Mouse (Mus musculus) limb, embryonic 14.5 days (tissue): ENCODE measurements at regions not wholly inside any gene's neighbourhood (a gene's known extent, or its start where the extent isn't known, plus 50 kb on each side); places are given as distances from the start of the nearest gene placed in this dataset.

Source experiments
- ATAC-seq: fragments of 200-750 bp; cut with Nextera tagmentation; 2 replicates; pipeline ENCODE4 v1.8.0; 2017; ENCODE audit warnings: low read depth, moderate number of reproducible peaks, moderate TSS enrichment; ENCODE audit not compliant: low FRiP score
- DNase-seq: peaks from one replicate; pipeline ENCODE4 v3.0.0-alpha.2; 2015; ENCODE audit warnings: low spot score
- H3K27ac ChIP-seq: fragments of 300-500 bp; sonication (generic); replicated peaks from 2 replicates; pipeline ENCODE4 v1.5.1; 2014; ENCODE audit warnings: low read depth, mild to moderate bottlenecking, low read length, moderate library complexity, mixed read lengths
- H3K27me3 ChIP-seq: fragments of 300-500 bp; sonication (generic); 2 replicates; pipeline ENCODE4 v1.6.1; 2014; ENCODE audit warnings: low read length, mixed read lengths; ENCODE audit not compliant: control insufficient read depth, insufficient read depth
- H3K36me3 ChIP-seq: fragments of 300-500 bp; sonication (generic); 2 replicates; pipeline ENCODE4 v1.6.1; 2014; ENCODE audit warnings: mild to moderate bottlenecking, low read length, moderate library complexity, mixed read lengths; ENCODE audit not compliant: control insufficient read depth, insufficient read depth
- H3K4me1 ChIP-seq: fragments of 300-500 bp; sonication (generic); 2 replicates; pipeline ENCODE4 v1.6.1; 2014; ENCODE audit warnings: antibody characterized with exemption, low read length, mixed read lengths; ENCODE audit not compliant: control insufficient read depth, insufficient read depth
- H3K4me2 ChIP-seq: fragments of 300-500 bp; sonication (generic); replicated peaks from 2 replicates; pipeline ENCODE4 v1.6.1; 2014; ENCODE audit warnings: low read depth, mild to moderate bottlenecking, low read length, moderate library complexity; ENCODE audit not compliant: severe bottlenecking
- H3K4me3 ChIP-seq: fragments of 300-500 bp; sonication (generic); replicated peaks from 2 replicates; pipeline ENCODE4 v1.5.1; 2014; ENCODE audit warnings: low read length
- H3K9ac ChIP-seq: fragments of 300-500 bp; sonication (generic); 2 replicates; pipeline ENCODE4 v1.6.1; 2014; ENCODE audit warnings: mild to moderate bottlenecking, low read depth, low read length, moderate library complexity; ENCODE audit not compliant: severe bottlenecking
- H3K9me3 ChIP-seq: fragments of 300-500 bp; sonication (generic); 2 replicates; pipeline ENCODE4 v1.6.1; 2016; ENCODE audit warnings: low read length; ENCODE audit not compliant: control insufficient read depth
- POLR2A ChIP-seq: fragments of 200-500 bp; IDR thresholded peaks from 2 replicates; pipeline ENCODE4 v1.8.0; 2012; ENCODE audit warnings: inconsistent platforms, mild to moderate bottlenecking, moderate library complexity, borderline replicate concordance; ENCODE audit not compliant: insufficient read depth, insufficient read length; ENCODE audit errors: extremely low read depth
- WGBS: fragments of 180-500 bp; shearing (Covaris S2); extraction: QIAGEN DNeasy Blood & Tissue Kit; methylation state at CpG from one replicate; pipeline ENCODE4 v1.1.7; 2014; 5-methylcytosine and 5-hydroxymethylcytosine counted together

DNA sequence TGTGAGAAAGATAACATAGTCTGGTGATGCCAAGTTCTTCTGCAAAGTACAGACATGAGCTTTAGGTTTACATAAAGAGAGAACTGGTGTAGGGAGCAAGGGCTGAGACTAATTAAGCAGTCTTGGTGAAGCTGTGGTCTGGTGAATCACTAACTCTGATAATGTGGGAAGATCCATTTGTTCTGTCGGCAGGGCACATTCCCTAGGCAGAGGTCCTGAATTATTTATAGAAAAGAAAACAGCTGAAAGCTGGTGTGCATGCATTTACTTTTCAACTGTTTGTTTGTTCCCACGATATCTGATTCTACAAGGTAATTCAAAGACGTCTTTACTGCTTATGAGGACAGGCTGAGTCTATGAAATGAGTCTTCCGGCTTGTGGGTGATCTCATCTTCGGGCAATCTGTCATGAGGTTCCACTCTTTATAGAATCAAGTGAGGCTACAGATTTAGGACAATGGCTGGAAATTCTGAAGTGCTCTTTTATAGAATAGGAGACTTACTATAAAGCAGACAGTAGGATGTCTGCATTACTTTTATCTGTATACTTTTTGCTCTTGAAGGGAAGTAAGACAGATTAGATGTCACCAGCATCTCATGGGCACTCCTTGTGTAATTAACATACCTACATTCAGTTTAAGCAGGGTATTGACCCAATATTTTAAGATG is 221.6 kb upstream of the Lama2 start:
- no peak overlapping the region for H3K4me2 ChIP-seq
- H3K4me3 ChIP-seq = no peak overlapping the region
- H3K36me3 ChIP-seq = no peaks in the 10 kb centered on the region
- DNase-seq (no peak), ATAC-seq (no peak)
- H3K4me1 ChIP-seq = no peaks in the 10 kb centered on the region
- WGBS = 87% methylated on average over 5 of the region's 5 CpGs
- H3K27ac ChIP-seq = no peak overlapping the region
- H3K27me3 ChIP-seq = no peaks in the 10 kb centered on the region
- TF ChIP-seq POLR2A = no peak
- H3K9me3 ChIP-seq = no peaks in the 10 kb centered on the region
- no peak overlapping the region for H3K9ac ChIP-seq

DNA sequence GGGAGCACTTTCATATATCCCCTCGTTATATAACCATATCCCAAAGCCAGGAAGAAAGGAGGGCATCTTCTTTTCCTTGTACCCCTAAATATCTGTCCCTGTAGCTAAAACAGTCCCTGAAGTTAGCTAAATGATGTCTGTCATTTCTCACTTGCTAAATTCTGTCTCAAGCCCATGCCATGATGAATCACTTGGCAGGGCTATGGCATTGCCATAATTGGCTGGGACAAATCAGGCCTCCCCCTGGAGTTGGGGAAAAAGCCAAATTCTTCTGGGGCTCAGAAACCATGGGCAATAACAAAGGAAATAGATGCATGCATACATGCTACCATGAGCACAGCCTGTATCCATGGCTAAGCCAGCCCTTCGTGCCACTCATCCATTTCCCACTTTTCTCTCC is 223.5 kb upstream of the Lama2 start:
- Histone ChIP-seq H3K9ac (no peak overlapping the region), H3K27me3 (no peaks in the 10 kb centered on the region), H3K36me3 (no peaks in the 10 kb centered on the region), H3K4me2 (no peak overlapping the region), H3K27ac (no peak overlapping the region), H3K4me1 (no peaks in the 10 kb centered on the region), H3K4me3 (no peak overlapping the region), H3K9me3 (no peaks in the 10 kb centered on the region)
- WGBS = 87% methylated on average over 2 of the region's 2 CpGs
- ATAC-seq (no peak), DNase-seq (no peak)
- TF ChIP-seq POLR2A = no peak

- Histone ChIP-seq H3K36me3 (no peaks in the 10 kb centered on the region), H3K4me3 (no peak overlapping the region), H3K4me1 (no peaks in the 10 kb centered on the region), H3K27me3 (no peaks in the 10 kb centered on the region), H3K9me3 (no peaks in the 10 kb centered on the region), H3K27ac (no peak overlapping the region), H3K4me2 (no peak overlapping the region), H3K9ac (no peak overlapping the region)
- no peak for TF ChIP-seq POLR2A
- 68% methylated on average over 2 of the region's 2 CpGs for WGBS
- no peak for DNase-seq
- no peak for ATAC-seq
These were observed 211.0 kb upstream of the Ptprk start for GRCm38 (mm10) chr10:27863625-27864024.

DNA sequence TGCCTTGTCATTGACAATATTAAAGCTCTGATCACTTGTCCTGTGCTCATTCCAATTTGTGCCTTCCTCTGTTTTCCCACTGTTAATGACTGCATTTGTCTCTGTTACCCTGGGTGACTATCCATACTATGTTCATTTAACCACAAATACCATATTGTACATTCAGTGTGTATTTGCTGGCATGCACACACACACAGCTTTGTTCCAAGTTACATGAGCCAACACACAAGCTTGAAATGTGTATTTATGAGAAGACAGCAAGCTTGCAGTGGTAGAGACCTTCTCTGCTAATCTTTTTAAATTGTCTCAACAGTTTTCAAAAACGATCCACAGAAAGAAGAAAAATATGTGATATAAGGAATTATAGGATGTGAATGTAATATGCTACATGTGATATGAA is 193.8 kb upstream of the Ptprk start:
- no peak for TF ChIP-seq POLR2A
- Histone ChIP-seq H3K27me3 (no peaks in the 10 kb centered on the region), H3K27ac (no peak overlapping the region), H3K4me3 (no peak overlapping the region), H3K9ac (no peak overlapping the region), H3K9me3 (no peaks in the 10 kb centered on the region), H3K4me2 (no peak overlapping the region), H3K36me3 (no peaks in the 10 kb centered on the region), H3K4me1 (no peaks in the 10 kb centered on the region)
- DNase-seq = no peak
- ATAC-seq = no peak
- 85% methylated on average over 1 of the region's 1 CpGs for WGBS

DNA sequence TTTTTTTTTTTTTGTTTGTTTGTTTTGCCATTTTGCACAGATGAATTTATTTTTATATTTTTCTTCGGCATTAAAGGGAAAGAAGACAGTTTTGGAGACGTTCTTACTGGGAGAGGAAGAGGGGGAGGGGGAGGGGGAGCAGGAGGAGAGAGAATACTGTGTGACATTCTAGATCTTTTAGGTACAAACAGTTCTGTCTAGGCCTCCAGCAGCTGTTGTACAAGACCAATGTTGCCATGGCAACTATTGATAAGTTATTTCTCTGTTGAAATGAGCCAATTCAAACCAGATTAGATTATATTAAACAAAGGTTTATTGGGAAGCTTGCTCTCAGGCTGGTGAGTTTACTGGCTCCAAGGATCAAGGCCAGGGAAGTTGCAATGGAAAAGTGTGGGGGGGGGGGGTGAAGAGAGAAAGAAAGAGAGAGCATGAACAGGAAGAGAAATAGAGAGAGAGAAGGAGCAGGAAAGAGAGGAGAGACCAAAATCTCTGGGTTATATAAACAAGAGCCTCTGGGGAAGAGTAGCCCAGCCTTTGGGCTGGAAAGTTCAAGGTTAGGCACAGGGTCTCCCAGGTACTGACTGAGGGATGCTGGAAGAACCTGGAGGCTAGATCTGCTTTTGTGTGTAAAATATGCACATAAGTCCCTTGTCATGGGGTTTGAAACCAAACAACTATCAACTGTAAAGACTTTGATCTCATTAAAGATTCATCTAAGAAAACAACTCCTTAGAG is 182.7 kb upstream of the Ptprk start:
- ATAC-seq = no peak
- Histone ChIP-seq H3K4me3 (no peak overlapping the region), H3K27ac (no peak overlapping the region), H3K9ac (no peak overlapping the region), H3K27me3 (no peaks in the 10 kb centered on the region), H3K9me3 (no peaks in the 10 kb centered on the region), H3K36me3 (no peaks in the 10 kb centered on the region), H3K4me1 (no peaks in the 10 kb centered on the region), H3K4me2 (no peak overlapping the region)
- WGBS = 45% methylated on average over 2 of the region's 2 CpGs
- TF ChIP-seq POLR2A = no peak
- DNase-seq = no peak
